10 mouse cellular contexts compared by ENCODE assay signal in the genomic region with DNA sequence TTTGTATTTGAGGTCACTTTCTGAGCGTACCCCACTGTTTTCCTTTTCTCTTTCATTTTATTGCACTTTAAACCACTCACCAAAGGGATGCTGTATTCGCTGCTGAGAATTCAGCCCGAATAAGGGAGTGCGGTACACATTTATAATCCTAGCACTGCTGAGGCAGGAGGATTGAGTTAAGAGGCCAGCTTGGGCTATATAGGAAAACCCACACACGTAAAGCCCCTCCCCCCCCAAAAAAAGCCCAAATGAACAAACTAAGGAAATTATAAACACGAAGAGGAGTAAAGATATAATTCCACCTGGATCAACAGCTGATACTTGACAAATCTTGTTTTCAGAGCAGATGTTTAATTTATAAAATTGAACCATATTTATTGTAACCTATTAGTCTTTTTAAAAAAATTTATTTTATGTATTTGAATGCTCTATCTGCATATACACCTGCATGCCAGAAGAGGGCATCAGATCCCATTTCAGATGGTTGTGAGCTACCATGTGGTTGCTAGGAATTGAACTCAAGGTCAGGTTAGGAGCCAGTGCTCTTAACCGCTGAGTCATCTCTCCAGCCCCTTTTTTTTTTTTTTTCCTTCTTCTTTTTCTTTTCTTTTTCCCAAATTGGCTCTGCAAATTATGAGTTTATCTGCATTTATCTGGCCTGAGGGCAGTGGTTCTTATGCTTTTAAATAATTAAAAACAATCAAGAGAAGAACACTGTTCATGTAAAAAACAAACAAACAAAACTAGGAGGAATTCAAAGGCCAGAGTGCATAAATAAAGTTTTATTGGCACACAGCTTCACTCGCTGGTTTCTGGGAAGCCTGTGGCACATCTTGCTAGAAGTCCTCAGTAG. TPM values are rescaled to one million over a fixed set of nuclear protein-coding genes. Genes with fewer than 3 reads are reported as not detected.
DNase-seq lines count a peak whose midpoint lies in the region; ATAC-seq lines count a peak whose summit lies in the region.
"Had no signal": no experiment of that assay in that cellular context is flagged by ENCODE, and none has a peak within 500 bp of the region (broad histone marks: within the 10 kb centered on the region; RNA-seq: fewer than 3 reads in every experiment).

No protein-coding gene starts in this region.

- H3K4me3 ChIP-seq in kidney, embryonic 16.5 days (ENCODE audit: low read length), result peak overlapping the region; percentile 66
- no peak overlapping the region for H3K4me3 ChIP-seq in forebrain, embryonic 14.5 days (ENCODE audit: low read depth, low read length)
- no peak overlapping the region for H3K4me3 ChIP-seq in midbrain, embryonic 13.5 days (replicated peaks)

- peak overlapping the region; percentile 75 for H3K9ac ChIP-seq in kidney, embryonic 16.5 days (replicated peaks; ENCODE audit: low read length)
- no peak overlapping the region for H3K9ac ChIP-seq in forebrain, embryonic 14.5 days (ENCODE audit: low read length)
- H3K9ac ChIP-seq in midbrain, embryonic 13.5 days (replicated peaks), result no peak overlapping the region

- DNase-seq in kidney, adult 11 months, result no peak
- DNase-seq in NIH3T3 (ENCODE audit: low read depth), result peak; percentile 18
- DNase-seq in forebrain, embryonic 14.5 days (ENCODE audit: low spot score), result no peak
- DNase-seq in frontal cortex, postnatal 14 days (ENCODE audit: low spot score in 2 of 2), result no peak
- no peak for DNase-seq in gastrocnemius, postnatal 14 days
- DNase-seq in gastrocnemius, adult 8-10 months (ENCODE audit: low spot score in 2 of 2), result no peak
- DNase-seq: kidney, adult 18-20 months; retina, postnatal 1 day had no signal

- no peaks in the 10 kb centered on the region for H3K27me3 ChIP-seq in kidney, embryonic 16.5 days (ENCODE audit: insufficient read depth, low read length)
- peaks cover 6% of the 10 kb centered on the region; the same call in 1 of the 2 replicates for H3K27me3 ChIP-seq in forebrain, embryonic 14.5 days (replicated peaks; ENCODE audit: control insufficient read depth, insufficient read depth, low read length)
- H3K27me3 ChIP-seq in midbrain, embryonic 13.5 days, result peaks cover 30% of the 10 kb centered on the region

- intact Hi-C loops in gastrocnemius, postnatal 14 days (cut with DNase I; ENCODE audit: low total_unique reads), result no loop called here

- no peak for ATAC-seq in kidney, embryonic 16.5 days (ENCODE audit: low FRiP score, low TSS enrichment)
- no peak for ATAC-seq in forebrain, embryonic 14.5 days
- ATAC-seq in midbrain, embryonic 13.5 days, result no peak

- peak overlapping the region; percentile 88 for H3K4me2 ChIP-seq in kidney, embryonic 16.5 days (replicated peaks; ENCODE audit: low read depth, low read length)
- H3K4me2 ChIP-seq in forebrain, embryonic 14.5 days (ENCODE audit: low read length), result peak overlapping the region; percentile 58; the same call in 1 of the 2 replicates
- H3K4me2 ChIP-seq in midbrain, embryonic 13.5 days (replicated peaks), result peak overlapping the region; percentile 60

- H3K36me3 ChIP-seq in kidney, embryonic 16.5 days (ENCODE audit: insufficient read depth, low read length), result no peaks in the 10 kb centered on the region
- no peaks in the 10 kb centered on the region for H3K36me3 ChIP-seq in forebrain, embryonic 14.5 days (ENCODE audit: control insufficient read depth, insufficient read depth, low read length)
- no peaks in the 10 kb centered on the region for H3K36me3 ChIP-seq in midbrain, embryonic 13.5 days

- peaks cover 16% of the 10 kb centered on the region for H3K4me1 ChIP-seq in kidney, embryonic 16.5 days (ENCODE audit: insufficient read depth, low read length)
- peaks cover 2% of the 10 kb centered on the region; the same call in 1 of the 2 replicates for H3K4me1 ChIP-seq in forebrain, embryonic 14.5 days (ENCODE audit: control insufficient read depth, insufficient read depth, low read length)
- H3K4me1 ChIP-seq in midbrain, embryonic 13.5 days (replicated peaks), result peaks cover 13% of the 10 kb centered on the region

- H3K9me3 ChIP-seq in kidney, embryonic 16.5 days (ENCODE audit: low read length), result peaks cover 3% of the 10 kb centered on the region; the same call in 1 of the 2 replicates
- H3K9me3 ChIP-seq in forebrain, embryonic 14.5 days (replicated peaks; ENCODE audit: control insufficient read depth, low read length), result no peaks in the 10 kb centered on the region
- no peaks in the 10 kb centered on the region for H3K9me3 ChIP-seq in midbrain, embryonic 13.5 days

- peak overlapping the region; percentile 69 for H3K27ac ChIP-seq in kidney, embryonic 16.5 days (ENCODE audit: low read length)
- H3K27ac ChIP-seq in forebrain, embryonic 14.5 days (ENCODE audit: low read depth, low read length), result no peak overlapping the region
- no peak overlapping the region for H3K27ac ChIP-seq in midbrain, embryonic 13.5 days

- 50% methylated on average over 8 of the region's 8 CpGs for WGBS in kidney, embryonic 16.5 days
- 62% methylated on average over 8 of the region's 8 CpGs for WGBS in forebrain, embryonic 14.5 days
- WGBS in midbrain, embryonic 13.5 days, result 62% methylated on average over 8 of the region's 8 CpGs

RNA-seq across cellular contexts. Expression of a gene that starts 30.4 kb away (rescaled TPM):
- polyA plus RNA-seq in kidney, embryonic 16.5 days (2015; fragmentation: Nextera tagmentation; extraction: Ambion mirVana), result 4.7 and 5.7 TPM in 2 replicates
- 2.4 and 3.7 TPM in 2 replicates for polyA plus RNA-seq in forebrain, embryonic 14.5 days (2014; fragmentation: Nextera tagmentation; extraction: Ambion mirVana)
- polyA plus RNA-seq in midbrain, embryonic 13.5 days (2015; fragmentation: Nextera tagmentation; extraction: Ambion mirVana), result 2.4 and 2.9 TPM in 2 replicates
- 10 to 100 TPM; 66.4 to 98.1 TPM for total RNA-seq in gastrocnemius, postnatal 14 days (2021)
- total RNA-seq in gastrocnemius, adult 8-10 months (2022), result 100 to 1,000 TPM; 163 to 191 (median 187) TPM

RNA-seq across cellular contexts. Expression of a gene that starts 46.6 kb away (rescaled TPM):
- polyA plus RNA-seq in kidney, embryonic 16.5 days (2015; fragmentation: Nextera tagmentation; extraction: Ambion mirVana), result 56.2 and 57.0 TPM in 2 replicates
- polyA plus RNA-seq in forebrain, embryonic 14.5 days (2014; fragmentation: Nextera tagmentation; extraction: Ambion mirVana), result 12.1 and 13.3 TPM in 2 replicates
- 14.8 and 17.4 TPM in 2 replicates for polyA plus RNA-seq in midbrain, embryonic 13.5 days (2015; fragmentation: Nextera tagmentation; extraction: Ambion mirVana)
- 1 to 10 TPM; 6.5 to 7.2 TPM for total RNA-seq in gastrocnemius, postnatal 14 days (2021)
- total RNA-seq in gastrocnemius, adult 8-10 months (2022), result 10 to 100 TPM in 2 of 4 experiments, 1 to 10 TPM in 2; 6.8 to 11.5 (median 10.0) TPM

RNA-seq across cellular contexts. Expression of a gene that starts 48.8 kb away (rescaled TPM):
- 8.7 and 9.1 TPM in 2 replicates for polyA plus RNA-seq in kidney, embryonic 16.5 days (2015; fragmentation: Nextera tagmentation; extraction: Ambion mirVana)
- polyA plus RNA-seq in forebrain, embryonic 14.5 days (2014; fragmentation: Nextera tagmentation; extraction: Ambion mirVana), result 6.5 and 8.3 TPM in 2 replicates
- 5.8 and 6.0 TPM in 2 replicates for polyA plus RNA-seq in midbrain, embryonic 13.5 days (2015; fragmentation: Nextera tagmentation; extraction: Ambion mirVana)
- total RNA-seq in gastrocnemius, postnatal 14 days (2021), result 1 to 10 TPM; 1.1 to 1.5 TPM
- total RNA-seq in gastrocnemius, adult 8-10 months (2022), result 1 to 10 TPM in 1 of 4 experiments, under 1 TPM in 2, not detected in 1; 0.67 to 1.2 (median 0.94) TPM
